10 mouse cellular contexts compared by ENCODE assay signal in the genomic region with DNA sequence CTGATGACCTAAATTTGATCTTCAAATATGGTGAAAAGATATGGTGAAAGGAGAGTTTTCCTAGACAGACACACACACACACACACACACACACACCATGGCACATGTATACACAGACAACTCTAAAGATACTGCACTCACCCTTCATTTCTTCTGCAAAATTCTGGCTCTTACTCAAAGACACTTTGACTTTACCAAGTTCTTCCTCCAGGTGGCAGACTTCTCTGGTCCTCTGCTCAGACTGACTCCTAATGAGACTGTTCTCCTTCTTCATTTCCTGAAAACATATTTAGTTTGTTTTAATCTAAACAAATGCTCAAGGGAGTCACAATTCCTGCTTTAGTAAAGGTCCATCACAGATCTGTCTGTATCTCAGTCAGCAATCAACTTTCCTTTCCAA. TPM values are rescaled to one million over a fixed set of nuclear protein-coding genes. Genes with fewer than 3 reads are reported as not detected.
DNase-seq lines count a peak whose midpoint lies in the region; ATAC-seq and TF ChIP-seq lines count a peak whose summit lies in the region.
"Had no signal": no experiment of that assay in that cellular context is flagged by ENCODE, and none has a peak within 500 bp of the region (broad histone marks: within the 10 kb centered on the region; RNA-seq: fewer than 3 reads in every experiment).

No protein-coding gene starts in this region.

- intact Hi-C loops in left cerebral cortex, adult 2 months (cut with DNase I), result no loop called here
- intact Hi-C loops in left cerebral cortex, postnatal 10 days (cut with DNase I), result no loop called here

- peak; percentile 57 to 59 for DNase-seq in cerebellum, adult 18-20 months
- peak; percentile 16 to 38 for DNase-seq in left cerebral cortex, adult 2 months (ENCODE audit: extremely low spot score in 1 of 2, low spot score in 2 of 2)
- DNase-seq in left cerebral cortex, postnatal 10 days (ENCODE audit: extremely low spot score in 1 of 2, low spot score in 2 of 2), result no peak
- DNase-seq in MN1 (ENCODE audit: low spot score), result peak; percentile 62
- peak; percentile 24 for DNase-seq in embryo, embryonic 11.5 days (ENCODE audit: low read depth, low spot score)
- DNase-seq in lung, postnatal 25 days (ENCODE audit: low spot score), result peak; percentile 33
- DNase-seq in right cerebral cortex, postnatal 4 days, result no peak

- peak; percentile 75 for TF ChIP-seq CTCF in left cerebral cortex, adult 2 months (IDR thresholded peaks at IDR 0.05)

- H3K27ac ChIP-seq in left cerebral cortex, adult 2 months, result no peak overlapping the region
- H3K27ac ChIP-seq: heart, embryonic 13.5 days; midbrain, embryonic 12.5 days had no signal

- H3K4me3 ChIP-seq in left cerebral cortex, adult 2 months, result no peak overlapping the region
- H3K4me3 ChIP-seq: heart, embryonic 13.5 days; midbrain, embryonic 12.5 days had no signal

- ATAC-seq in cerebellum, adult (ENCODE audit: insufficient number of reproducible peaks, low FRiP score, low TSS enrichment), result no peak

RNA-seq across cellular contexts. Expression of a gene that starts 26.0 kb away (rescaled TPM):
- under 1 TPM; 0.37 to 0.84 TPM for total RNA-seq in left cerebral cortex, adult 2 months (2021)
- total RNA-seq in left cerebral cortex, postnatal 10 days (2021), result 1 to 10 TPM; 2.3 to 2.8 TPM

Comparison
In these comparisons a context has a peak if more than half of its experiments do, and no peak if none do; other contexts are left out.
1. DNase-seq: peak in cerebellum, adult 18-20 months (2 of 2), left cerebral cortex, adult 2 months (2 of 2), MN1 (single experiment), embryo, embryonic 11.5 days (single experiment) and lung, postnatal 25 days (single experiment); none in left cerebral cortex, postnatal 10 days (0 of 2) and right cerebral cortex, postnatal 4 days (single experiment).